Mouse (Mus musculus) C2C12 (cell line): Measurements from ENCODE around the gene Mmp11.

ENCODE experiments used
- CEBPB ChIP-seq: IDR thresholded peaks from one replicate; pipeline ENCODE4 v1.6.1; 2011; ENCODE audit warnings: low read depth, mild to moderate bottlenecking, control low read depth, moderate library complexity
- CTCF ChIP-seq: IDR thresholded peaks from one replicate; pipeline ENCODE4 v1.5.1; 2011; ENCODE audit not compliant: control insufficient read depth, insufficient read depth, insufficient read length
- FOSL1 ChIP-seq: IDR thresholded peaks from one replicate; pipeline ENCODE4 v1.8.0; 2011; ENCODE audit warnings: mild to moderate bottlenecking, low read length; ENCODE audit not compliant: poor library complexity, insufficient read depth, severe bottlenecking
- MAX ChIP-seq: IDR thresholded peaks from one replicate; pipeline ENCODE4 v1.6.1; 2011; ENCODE audit warnings: mild to moderate bottlenecking, control low read depth
- MYOD1 ChIP-seq: IDR thresholded peaks from one replicate; pipeline ENCODE4 v1.6.1; 2011; ENCODE audit warnings: low read depth; ENCODE audit not compliant: control insufficient read depth, insufficient read length
- MYOG ChIP-seq: IDR thresholded peaks from one replicate; pipeline ENCODE4 v1.6.1; 2011; ENCODE audit not compliant: control insufficient read depth, insufficient read length; ENCODE audit errors: extremely low read depth
- USF1 ChIP-seq: IDR thresholded peaks from one replicate; pipeline ENCODE4 v1.6.1; 2011; ENCODE audit warnings: low read depth, mild to moderate bottlenecking, control low read depth, moderate library complexity

DNA sequence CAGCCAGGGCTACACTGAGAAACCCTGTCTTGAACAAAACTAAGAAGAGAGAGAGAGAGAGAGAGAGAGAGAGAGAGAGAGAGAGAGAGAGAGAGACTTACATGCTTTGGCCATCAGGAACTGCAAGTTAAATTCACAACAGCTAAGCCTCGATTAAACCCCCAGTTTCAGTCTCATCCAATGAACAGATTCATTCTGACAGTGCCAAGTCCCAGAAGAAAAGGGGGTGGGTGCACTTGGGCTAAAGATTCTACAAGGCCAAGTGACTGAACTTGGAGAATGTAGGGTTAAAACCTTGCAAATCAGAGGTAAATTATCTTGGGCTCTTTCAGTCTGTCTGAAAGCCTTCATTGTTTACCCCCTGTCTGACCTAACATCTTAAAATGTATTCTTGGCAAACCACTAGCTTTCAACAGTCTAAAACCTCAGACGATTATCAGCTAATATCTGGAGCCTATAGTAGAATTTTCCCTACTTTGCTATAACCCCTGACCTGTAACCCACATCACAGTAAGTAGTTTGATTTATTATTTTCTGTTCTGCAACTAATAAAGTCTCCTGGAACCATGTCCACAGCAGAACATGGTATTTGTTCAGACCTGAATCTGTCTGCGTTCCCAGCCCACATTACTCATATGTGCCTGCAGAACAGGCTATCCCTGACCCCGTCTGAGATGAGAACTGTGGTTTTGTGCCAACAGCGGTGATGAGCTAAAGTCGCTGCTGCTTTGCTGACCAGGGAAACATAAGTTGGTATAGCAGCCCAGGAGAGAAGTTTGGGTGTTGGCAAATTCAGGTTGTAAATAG is 55.3 kb downstream of the Mmp11 start:
- no peak for TF ChIP-seq CTCF
- no peak for TF ChIP-seq MAX
- no peak for TF ChIP-seq MYOG
- no peak for TF ChIP-seq USF1
- no peak for TF ChIP-seq MYOD1
- TF ChIP-seq FOSL1, result no peak
- TF ChIP-seq CEBPB, result no peak
